ENCODE assay signal across 8 mouse cellular contexts in the genomic region with DNA sequence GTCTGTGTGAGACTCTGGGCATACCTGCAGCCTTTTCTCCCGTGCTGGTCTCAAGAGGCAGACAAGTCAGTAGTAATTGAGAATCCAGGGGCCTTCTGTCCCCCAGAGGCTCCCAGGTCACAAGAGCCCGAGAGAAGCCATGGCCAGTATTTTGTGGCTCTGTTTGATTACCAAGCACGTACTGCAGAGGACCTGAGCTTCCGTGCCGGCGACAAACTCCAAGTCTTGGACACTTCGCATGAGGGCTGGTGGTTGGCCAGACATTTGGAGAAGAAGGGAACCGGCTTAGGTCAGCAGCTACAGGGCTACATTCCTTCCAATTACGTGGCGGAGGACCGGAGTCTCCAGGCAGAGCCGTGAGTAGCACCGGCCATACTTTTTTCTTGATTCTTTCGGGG. TPM values are rescaled to one million over a fixed set of nuclear protein-coding genes. Genes with fewer than 3 reads are reported as not detected.
DNase-seq lines count a peak whose midpoint lies in the region; ATAC-seq and TF ChIP-seq lines count a peak whose summit lies in the region.

No protein-coding gene starts in this region.

- H3K36me3 ChIP-seq in erythroblast, embryonic 14.5 days (ENCODE audit: control insufficient read depth): no peaks in the 10 kb centered on the region
- H3K36me3 ChIP-seq in embryonic facial prominence, embryonic 11.5 days (replicated peaks; ENCODE audit: control insufficient read depth, insufficient read depth, low read depth, low read length): no peaks in the 10 kb centered on the region
- no peaks in the 10 kb centered on the region for H3K36me3 ChIP-seq in hindbrain, embryonic 12.5 days
- no peaks in the 10 kb centered on the region for H3K36me3 ChIP-seq in liver, embryonic 13.5 days
- no peaks in the 10 kb centered on the region for H3K36me3 ChIP-seq in stomach, postnatal 0 days (ENCODE audit: control insufficient read depth, insufficient read depth, low read length)

- TF ChIP-seq EP300 in stomach, postnatal 0 days (optimal IDR thresholded peaks at IDR 0.05): no peak

- no peaks in the 10 kb centered on the region for H3K27me3 ChIP-seq in erythroblast, embryonic 14.5 days (ENCODE audit: control insufficient read depth)
- H3K27me3 ChIP-seq in embryonic facial prominence, embryonic 11.5 days (ENCODE audit: control insufficient read depth, insufficient read depth, low read length): no peaks in the 10 kb centered on the region
- H3K27me3 ChIP-seq in hindbrain, embryonic 12.5 days: no peaks in the 10 kb centered on the region
- no peaks in the 10 kb centered on the region for H3K27me3 ChIP-seq in liver, embryonic 13.5 days
- no peaks in the 10 kb centered on the region for H3K27me3 ChIP-seq in stomach, postnatal 0 days (ENCODE audit: control insufficient read depth, insufficient read depth, low read length)

- no peaks in the 10 kb centered on the region for H3K9me3 ChIP-seq in erythroblast, embryonic 14.5 days (ENCODE audit: control insufficient read depth, low read length)
- no peaks in the 10 kb centered on the region for H3K9me3 ChIP-seq in embryonic facial prominence, embryonic 11.5 days (replicated peaks; ENCODE audit: control insufficient read depth, low read length)
- no peaks in the 10 kb centered on the region for H3K9me3 ChIP-seq in hindbrain, embryonic 12.5 days (replicated peaks)
- H3K9me3 ChIP-seq in liver, embryonic 13.5 days (replicated peaks): no peaks in the 10 kb centered on the region
- no peaks in the 10 kb centered on the region for H3K9me3 ChIP-seq in stomach, postnatal 0 days (ENCODE audit: control insufficient read depth, low read length)

- H3K4me3 ChIP-seq in erythroblast, embryonic 14.5 days (replicated peaks): peak overlapping the region; percentile 41
- H3K4me3 ChIP-seq in embryonic facial prominence, embryonic 11.5 days (ENCODE audit: low read depth, low read length): peak overlapping the region; percentile 37
- H3K4me3 ChIP-seq in hindbrain, embryonic 12.5 days: peak overlapping the region; percentile 16; the same call in 1 of the 2 replicates
- peak overlapping the region; percentile 38 for H3K4me3 ChIP-seq in liver, embryonic 13.5 days (replicated peaks)
- H3K4me3 ChIP-seq in stomach, postnatal 0 days (ENCODE audit: low read depth, low read length): peak overlapping the region; percentile 52

- H3K9ac ChIP-seq in embryonic facial prominence, embryonic 11.5 days (replicated peaks; ENCODE audit: low read length): peak overlapping the region; percentile 62
- no peak overlapping the region for H3K9ac ChIP-seq in hindbrain, embryonic 12.5 days
- 0 out of 2 replicates have a peak overlapping the region, but pooled peaks have one; percentile 18 for H3K9ac ChIP-seq in liver, embryonic 13.5 days
- H3K9ac ChIP-seq in stomach, postnatal 0 days (ENCODE audit: low read length): peak overlapping the region; percentile 73

- TF ChIP-seq CTCF in stomach, postnatal 0 days (IDR thresholded peaks at IDR 0.05; ENCODE audit: low read depth): no peak

- peak; percentile 17 for DNase-seq in embryonic facial prominence, embryonic 11.5 days (ENCODE audit: low spot score)
- no peak for DNase-seq in liver, embryonic 13.5 days
- peak; percentile 52 for DNase-seq in stomach, postnatal 0 days (ENCODE audit: low spot score)
- DNase-seq in left cerebral cortex, adult 9 months (ENCODE audit: low spot score in 2 of 2): no peak
- DNase-seq in right cerebral cortex, postnatal 25 days: no peak

- ATAC-seq in erythroblast, adult 5-6 weeks (replicated peaks; ENCODE audit: low FRiP score, poor library complexity, severe bottlenecking): no peak
- peak; percentile 56; the same call in 1 of the 2 replicates for ATAC-seq in embryonic facial prominence, embryonic 11.5 days (replicated peaks; ENCODE audit: insufficient number of reproducible peaks, low FRiP score, low TSS enrichment, low read depth)
- ATAC-seq in hindbrain, embryonic 12.5 days (ENCODE audit: low FRiP score): no peak
- ATAC-seq in liver, embryonic 13.5 days (ENCODE audit: low read depth): no peak
- ATAC-seq in stomach, postnatal 0 days (ENCODE audit: low FRiP score, low TSS enrichment): peak; percentile 53

- H3K4me1 ChIP-seq in erythroblast, embryonic 14.5 days (ENCODE audit: control insufficient read depth): no peaks in the 10 kb centered on the region
- peaks cover 2% of the 10 kb centered on the region; the same call in 1 of the 2 replicates for H3K4me1 ChIP-seq in embryonic facial prominence, embryonic 11.5 days (ENCODE audit: control insufficient read depth, insufficient read depth, low read length)
- H3K4me1 ChIP-seq in hindbrain, embryonic 12.5 days: no peaks in the 10 kb centered on the region; the same call in 1 of the 2 replicates
- H3K4me1 ChIP-seq in liver, embryonic 13.5 days (replicated peaks): no peaks in the 10 kb centered on the region
- no peaks in the 10 kb centered on the region for H3K4me1 ChIP-seq in stomach, postnatal 0 days (replicated peaks; ENCODE audit: control insufficient read depth, insufficient read depth)

- 57% methylated on average over 14 of the region's 14 CpGs for WGBS in embryonic facial prominence, embryonic 11.5 days
- WGBS in hindbrain, embryonic 12.5 days: 80% methylated on average over 14 of the region's 14 CpGs
- 57% methylated on average over 14 of the region's 14 CpGs for WGBS in liver, embryonic 13.5 days (ENCODE audit: insufficient replicate concordance)
- WGBS in stomach, postnatal 0 days: 38% methylated on average over 14 of the region's 14 CpGs

- peak overlapping the region; percentile 47; the same call in 1 of the 2 replicates for H3K27ac ChIP-seq in embryonic facial prominence, embryonic 11.5 days (replicated peaks; ENCODE audit: low read depth, low read length)
- H3K27ac ChIP-seq in hindbrain, embryonic 12.5 days: no peak overlapping the region
- 0 out of 2 replicates have a peak overlapping the region, but pooled peaks have one; percentile 45 for H3K27ac ChIP-seq in liver, embryonic 13.5 days
- peak overlapping the region; percentile 92 for H3K27ac ChIP-seq in stomach, postnatal 0 days (replicated peaks)

- H3K4me2 ChIP-seq in embryonic facial prominence, embryonic 11.5 days (ENCODE audit: low read depth, low read length): peak overlapping the region; percentile 53
- peak overlapping the region; percentile 29; the same call in 1 of the 2 replicates for H3K4me2 ChIP-seq in hindbrain, embryonic 12.5 days (replicated peaks)
- H3K4me2 ChIP-seq in liver, embryonic 13.5 days: peak overlapping the region; percentile 40
- peak overlapping the region; percentile 66 for H3K4me2 ChIP-seq in stomach, postnatal 0 days (replicated peaks; ENCODE audit: low read depth)

RNA-seq across cellular contexts. Expression of gene Frk, which starts 0.8 kb away (rescaled TPM):
- not detected in 2 replicates for polyA plus RNA-seq in erythroblast, embryonic 14.5 days (2012)
- total RNA-seq in erythroblast, adult 5-6 weeks (2015; ENCODE audit: low replicate concordance): not detected in 2 replicates
- total RNA-seq in erythroblast, adult 5-6 weeks (2017; ENCODE audit: low replicate concordance): not detected in 2 replicates
- 11.1 and 11.2 TPM in 2 replicates for polyA plus RNA-seq in embryonic facial prominence, embryonic 11.5 days (2014; fragmentation: Nextera tagmentation; extraction: Ambion mirVana)
- polyA plus RNA-seq in hindbrain, embryonic 12.5 days (2016; fragmentation: Nextera tagmentation; extraction: Ambion mirVana): 3.3 and 4.3 TPM in 2 replicates
- polyA plus RNA-seq in liver, embryonic 13.5 days (2015; fragmentation: Nextera tagmentation; extraction: Ambion mirVana): 1.1 and 1.3 TPM in 2 replicates
- 10.4 and 11.2 TPM in 2 replicates for polyA plus RNA-seq in stomach, postnatal 0 days (2015; fragmentation: Nextera tagmentation; extraction: Ambion mirVana)

Comparison
In these comparisons a context has a peak if more than half of its experiments do, and no peak if none do; other contexts are left out.
1. ATAC-seq: peak in embryonic facial prominence, embryonic 11.5 days (single experiment) and stomach, postnatal 0 days (single experiment); none in erythroblast, adult 5-6 weeks (single experiment), hindbrain, embryonic 12.5 days (single experiment) and liver, embryonic 13.5 days (single experiment).
2. DNase-seq: peak in embryonic facial prominence, embryonic 11.5 days (single experiment) and stomach, postnatal 0 days (single experiment); none in liver, embryonic 13.5 days (single experiment), left cerebral cortex, adult 9 months (0 of 2) and right cerebral cortex, postnatal 25 days (single experiment).
3. Peak in every context shown above with its lines, with median percentiles within 50 percentile points of each other: H3K4me3 ChIP-seq and H3K4me2 ChIP-seq.